Mouse (Mus musculus): Measurements from ENCODE around the gene Fhad1. TPM values are rescaled to one million over a fixed set of nuclear protein-coding genes. Genes with fewer than 3 reads are reported as not detected.

Gene Fhad1
- polyA plus RNA-seq, 1 experiment: 2.1 TPM

DNA sequence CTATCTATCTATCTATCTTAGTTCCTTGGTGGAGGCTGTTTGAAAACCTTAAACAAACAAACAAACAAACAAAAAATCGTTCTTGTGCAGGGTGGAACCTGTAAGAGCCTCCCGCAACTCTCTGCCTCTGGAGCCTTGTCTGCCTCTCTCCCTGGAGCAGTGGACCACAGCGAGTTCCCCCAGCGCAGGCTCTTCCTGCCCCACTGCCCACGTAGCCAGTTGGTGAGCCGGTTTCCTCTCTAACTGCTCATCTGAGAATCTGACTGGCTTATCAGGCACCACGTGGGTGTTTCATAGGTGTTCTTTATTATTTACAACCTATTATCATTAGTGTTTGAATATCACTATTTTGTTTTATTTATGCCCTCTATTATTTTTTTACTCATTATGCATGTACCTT is 31.6 kb upstream of the Fhad1 start:
- no peak overlapping the region for H3K4me3 ChIP-seq (ENCODE audit: low read depth, low read length)
- no peak overlapping the region for H3K9ac ChIP-seq (ENCODE audit: low read depth, poor library complexity, severe bottlenecking)
- no peak overlapping the region for H3K27ac ChIP-seq (ENCODE audit: insufficient read depth, low read length)
- no peaks in the 10 kb centered on the region for H3K9me3 ChIP-seq (replicated peaks; ENCODE audit: control insufficient read depth, insufficient read depth, low read length, poor library complexity, severe bottlenecking)
- no peaks in the 10 kb centered on the region for H3K27me3 ChIP-seq (ENCODE audit: control insufficient read depth, insufficient read depth, low read length, poor library complexity, severe bottlenecking)
- peaks cover 7% of the 10 kb centered on the region for H3K4me1 ChIP-seq (ENCODE audit: control insufficient read depth, insufficient read depth, low read length)
- TF ChIP-seq CTCF (IDR thresholded peaks at IDR 0.05; ENCODE audit: low read depth, low read length) (no peak), EP300 (IDR thresholded peaks at IDR 0.05; ENCODE audit: insufficient read depth, low read depth, low read length) (no peak), POLR2A (IDR thresholded peaks at IDR 0.05; ENCODE audit: insufficient read depth, low read length) (no peak)
- H3K36me3 ChIP-seq (ENCODE audit: control insufficient read depth, insufficient read depth, low read length, poor library complexity, severe bottlenecking): no peaks in the 10 kb centered on the region

DNA sequence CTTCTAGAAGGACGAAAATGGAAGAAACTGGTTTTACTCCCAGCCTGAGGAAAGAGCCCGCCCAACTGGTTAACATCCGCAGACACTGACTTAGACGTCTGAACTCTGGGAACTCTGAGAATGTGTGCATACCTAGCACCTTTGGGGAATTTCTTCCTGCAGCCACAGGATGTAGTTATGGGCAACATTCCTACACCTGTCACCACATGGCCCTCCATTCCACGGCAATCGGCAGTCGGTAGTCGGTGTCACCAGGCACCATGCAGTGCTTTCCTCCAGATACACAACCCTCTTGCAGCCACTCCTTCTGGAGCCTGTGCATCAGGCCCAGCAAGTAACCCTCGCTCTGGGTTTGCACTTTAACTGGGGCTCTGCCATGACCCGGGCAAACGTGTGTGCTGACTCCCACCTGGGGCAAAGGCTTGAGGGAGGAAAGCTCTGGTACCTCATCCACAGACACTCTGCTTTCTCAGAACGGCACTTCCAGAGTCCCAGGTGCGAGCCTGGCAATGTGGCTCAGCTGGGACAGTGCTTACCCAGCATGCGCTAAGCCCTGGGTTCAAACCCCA is 30.8 kb upstream of the Fhad1 start:
- Histone ChIP-seq H3K9me3 (replicated peaks; ENCODE audit: control insufficient read depth, insufficient read depth, low read length, poor library complexity, severe bottlenecking) (no peaks in the 10 kb centered on the region), H3K27me3 (ENCODE audit: control insufficient read depth, insufficient read depth, low read length, poor library complexity, severe bottlenecking) (no peaks in the 10 kb centered on the region), H3K4me3 (ENCODE audit: low read depth, low read length) (no peak overlapping the region), H3K9ac (ENCODE audit: low read depth, poor library complexity, severe bottlenecking) (no peak overlapping the region), H3K36me3 (ENCODE audit: control insufficient read depth, insufficient read depth, low read length, poor library complexity, severe bottlenecking) (no peaks in the 10 kb centered on the region), H3K27ac (ENCODE audit: insufficient read depth, low read length) (no peak overlapping the region), H3K4me1 (ENCODE audit: control insufficient read depth, insufficient read depth, low read length) (peaks cover 7% of the 10 kb centered on the region)
- TF ChIP-seq POLR2A (IDR thresholded peaks at IDR 0.05; ENCODE audit: insufficient read depth, low read length) (no peak), CTCF (IDR thresholded peaks at IDR 0.05; ENCODE audit: low read depth, low read length) (no peak), EP300 (IDR thresholded peaks at IDR 0.05; ENCODE audit: insufficient read depth, low read depth, low read length) (no peak)

DNA sequence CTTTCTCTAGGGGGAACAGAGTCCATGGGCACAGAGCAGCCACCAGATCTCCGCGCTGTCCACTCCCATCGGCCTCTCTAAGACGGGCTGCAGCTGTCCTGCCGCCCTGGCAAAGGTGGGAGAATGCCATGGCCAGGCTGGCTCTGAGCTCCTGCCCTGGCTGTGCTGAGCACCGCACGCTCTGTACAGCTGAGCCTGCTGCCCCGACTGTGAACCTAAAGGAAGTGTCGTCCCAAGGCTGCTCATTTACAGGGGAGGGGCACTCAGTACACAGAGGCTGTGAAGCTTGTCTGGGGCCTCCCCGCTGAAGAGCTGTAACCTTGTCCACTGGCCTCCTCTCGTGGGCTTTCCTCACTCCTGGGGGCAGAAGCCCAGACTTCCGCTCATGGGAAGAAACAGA is 29.6 kb upstream of the Fhad1 start:
- Histone ChIP-seq H3K36me3 (ENCODE audit: control insufficient read depth, insufficient read depth, low read length, poor library complexity, severe bottlenecking) (no peaks in the 10 kb centered on the region), H3K9ac (ENCODE audit: low read depth, poor library complexity, severe bottlenecking) (no peak overlapping the region), H3K4me3 (ENCODE audit: low read depth, low read length) (no peak overlapping the region), H3K27me3 (ENCODE audit: control insufficient read depth, insufficient read depth, low read length, poor library complexity, severe bottlenecking) (no peaks in the 10 kb centered on the region), H3K4me1 (ENCODE audit: control insufficient read depth, insufficient read depth, low read length) (peaks cover 7% of the 10 kb centered on the region), H3K27ac (ENCODE audit: insufficient read depth, low read length) (no peak overlapping the region), H3K9me3 (replicated peaks; ENCODE audit: control insufficient read depth, insufficient read depth, low read length, poor library complexity, severe bottlenecking) (no peaks in the 10 kb centered on the region)
- TF ChIP-seq EP300 (IDR thresholded peaks at IDR 0.05; ENCODE audit: insufficient read depth, low read depth, low read length) (no peak), CTCF (IDR thresholded peaks at IDR 0.05; ENCODE audit: low read depth, low read length) (no peak), POLR2A (IDR thresholded peaks at IDR 0.05; ENCODE audit: insufficient read depth, low read length) (no peak)

DNA sequence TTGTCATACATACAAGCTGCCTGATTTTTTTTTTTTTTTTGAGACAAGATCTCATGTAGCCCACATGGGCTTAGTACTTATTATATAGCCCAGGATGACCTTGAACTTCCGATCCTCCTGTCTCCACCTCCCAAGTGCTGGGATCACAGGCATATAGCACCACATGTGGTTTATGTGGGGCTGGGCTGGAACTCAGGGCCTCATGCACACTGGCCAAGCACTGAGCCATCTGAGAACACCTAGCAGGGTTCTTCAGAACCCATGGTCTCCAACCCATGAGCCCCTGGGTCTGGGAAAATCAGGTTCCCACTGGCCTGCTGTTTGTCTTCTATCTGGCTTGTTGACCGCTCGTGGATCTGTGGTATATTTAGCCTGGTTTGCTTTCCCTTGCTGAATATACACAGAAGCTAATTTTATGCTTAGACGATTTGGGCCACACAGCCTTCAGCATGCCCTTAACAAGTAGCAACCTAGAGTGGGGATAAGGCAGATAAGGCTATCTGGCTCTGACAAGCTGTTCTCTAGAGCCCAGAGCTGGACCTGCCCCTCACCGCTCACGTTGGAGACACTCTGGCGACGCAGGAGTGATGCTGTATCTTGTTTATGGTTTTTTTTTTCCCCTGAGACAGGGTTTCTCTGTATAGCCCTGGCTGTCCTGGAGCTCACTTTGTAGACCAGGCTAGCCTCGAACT is 24.9 kb upstream of the Fhad1 start:
- TF ChIP-seq CTCF (IDR thresholded peaks at IDR 0.05; ENCODE audit: low read depth, low read length) (no peak), EP300 (IDR thresholded peaks at IDR 0.05; ENCODE audit: insufficient read depth, low read depth, low read length) (no peak)
- Histone ChIP-seq H3K9ac (ENCODE audit: low read depth, poor library complexity, severe bottlenecking) (no peak overlapping the region), H3K4me1 (ENCODE audit: control insufficient read depth, insufficient read depth, low read length) (peaks cover 2% of the 10 kb centered on the region), H3K9me3 (replicated peaks; ENCODE audit: control insufficient read depth, insufficient read depth, low read length, poor library complexity, severe bottlenecking) (no peaks in the 10 kb centered on the region), H3K4me3 (ENCODE audit: low read depth, low read length) (no peak overlapping the region), H3K27ac (ENCODE audit: insufficient read depth, low read length) (no peak overlapping the region), H3K36me3 (ENCODE audit: control insufficient read depth, insufficient read depth, low read length, poor library complexity, severe bottlenecking) (no peaks in the 10 kb centered on the region), H3K27me3 (ENCODE audit: control insufficient read depth, insufficient read depth, low read length, poor library complexity, severe bottlenecking) (no peaks in the 10 kb centered on the region)

DNA sequence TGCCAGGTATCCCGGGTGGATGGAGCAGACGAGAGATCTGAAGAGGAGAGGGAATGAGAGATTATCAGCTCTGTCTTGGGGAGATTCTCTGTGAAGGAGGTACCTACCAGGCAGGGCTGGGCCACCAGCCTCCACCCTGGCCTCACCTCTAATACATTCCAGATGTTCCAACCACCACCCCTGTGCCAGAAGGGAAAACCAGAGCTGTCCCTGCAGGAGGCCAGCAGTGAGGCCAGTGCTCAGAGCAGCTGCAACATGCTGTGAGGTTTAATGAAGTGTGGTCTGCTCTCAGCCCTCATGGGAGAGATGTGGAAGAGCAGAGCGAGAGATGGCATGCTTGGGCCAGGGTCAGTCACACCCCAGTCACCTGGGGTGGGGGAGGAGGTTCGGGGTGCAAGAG is 23.0 kb upstream of the Fhad1 start:
- Histone ChIP-seq H3K9me3 (replicated peaks; ENCODE audit: control insufficient read depth, insufficient read depth, low read length, poor library complexity, severe bottlenecking) (no peaks in the 10 kb centered on the region), H3K9ac (ENCODE audit: low read depth, poor library complexity, severe bottlenecking) (no peak overlapping the region), H3K4me1 (ENCODE audit: control insufficient read depth, insufficient read depth, low read length) (peaks cover 2% of the 10 kb centered on the region), H3K27me3 (ENCODE audit: control insufficient read depth, insufficient read depth, low read length, poor library complexity, severe bottlenecking) (no peaks in the 10 kb centered on the region), H3K4me3 (ENCODE audit: low read depth, low read length) (no peak overlapping the region), H3K36me3 (ENCODE audit: control insufficient read depth, insufficient read depth, low read length, poor library complexity, severe bottlenecking) (no peaks in the 10 kb centered on the region), H3K27ac (ENCODE audit: insufficient read depth, low read length) (no peak overlapping the region)
- TF ChIP-seq POLR2A (IDR thresholded peaks at IDR 0.05; ENCODE audit: insufficient read depth, low read length) (no peak), CTCF (IDR thresholded peaks at IDR 0.05; ENCODE audit: low read depth, low read length) (no peak), EP300 (IDR thresholded peaks at IDR 0.05; ENCODE audit: insufficient read depth, low read depth, low read length) (no peak)

DNA sequence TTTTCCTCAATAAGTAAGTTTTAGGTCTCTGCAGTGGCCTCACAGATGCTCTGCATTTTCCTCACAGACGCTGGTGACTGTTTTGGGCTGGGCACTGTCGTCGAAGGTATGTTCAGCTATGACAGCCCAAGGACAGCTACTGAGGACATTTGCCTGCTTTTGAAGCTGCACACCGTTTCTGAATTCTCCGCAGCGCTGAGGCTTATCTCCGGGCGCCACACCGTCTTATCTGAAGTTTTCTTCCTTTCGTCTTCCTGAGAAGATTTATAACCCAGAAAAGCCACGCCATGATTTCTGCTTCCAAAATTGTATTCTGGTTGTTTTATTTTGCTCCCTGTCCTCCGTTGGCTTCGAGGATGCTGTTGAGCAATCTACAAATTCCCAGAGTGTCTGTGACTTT is 13.7 kb upstream of the Fhad1 start:
- no peaks in the 10 kb centered on the region for H3K36me3 ChIP-seq (ENCODE audit: control insufficient read depth, insufficient read depth, low read length, poor library complexity, severe bottlenecking)
- H3K27me3 ChIP-seq (ENCODE audit: control insufficient read depth, insufficient read depth, low read length, poor library complexity, severe bottlenecking): no peaks in the 10 kb centered on the region
- TF ChIP-seq CTCF (IDR thresholded peaks at IDR 0.05; ENCODE audit: low read depth, low read length) (no peak), EP300 (IDR thresholded peaks at IDR 0.05; ENCODE audit: insufficient read depth, low read depth, low read length) (no peak), POLR2A (IDR thresholded peaks at IDR 0.05; ENCODE audit: insufficient read depth, low read length) (no peak)
- no peak overlapping the region for H3K27ac ChIP-seq (ENCODE audit: insufficient read depth, low read length)
- no peak overlapping the region for H3K4me3 ChIP-seq (ENCODE audit: low read depth, low read length)
- no peak overlapping the region for H3K9ac ChIP-seq (ENCODE audit: low read depth, poor library complexity, severe bottlenecking)
- no peaks in the 10 kb centered on the region for H3K4me1 ChIP-seq (ENCODE audit: control insufficient read depth, insufficient read depth, low read length)
- H3K9me3 ChIP-seq (replicated peaks; ENCODE audit: control insufficient read depth, insufficient read depth, low read length, poor library complexity, severe bottlenecking): no peaks in the 10 kb centered on the region

Data from ES-Bruce4 (cell line).